In the genomic region with DNA sequence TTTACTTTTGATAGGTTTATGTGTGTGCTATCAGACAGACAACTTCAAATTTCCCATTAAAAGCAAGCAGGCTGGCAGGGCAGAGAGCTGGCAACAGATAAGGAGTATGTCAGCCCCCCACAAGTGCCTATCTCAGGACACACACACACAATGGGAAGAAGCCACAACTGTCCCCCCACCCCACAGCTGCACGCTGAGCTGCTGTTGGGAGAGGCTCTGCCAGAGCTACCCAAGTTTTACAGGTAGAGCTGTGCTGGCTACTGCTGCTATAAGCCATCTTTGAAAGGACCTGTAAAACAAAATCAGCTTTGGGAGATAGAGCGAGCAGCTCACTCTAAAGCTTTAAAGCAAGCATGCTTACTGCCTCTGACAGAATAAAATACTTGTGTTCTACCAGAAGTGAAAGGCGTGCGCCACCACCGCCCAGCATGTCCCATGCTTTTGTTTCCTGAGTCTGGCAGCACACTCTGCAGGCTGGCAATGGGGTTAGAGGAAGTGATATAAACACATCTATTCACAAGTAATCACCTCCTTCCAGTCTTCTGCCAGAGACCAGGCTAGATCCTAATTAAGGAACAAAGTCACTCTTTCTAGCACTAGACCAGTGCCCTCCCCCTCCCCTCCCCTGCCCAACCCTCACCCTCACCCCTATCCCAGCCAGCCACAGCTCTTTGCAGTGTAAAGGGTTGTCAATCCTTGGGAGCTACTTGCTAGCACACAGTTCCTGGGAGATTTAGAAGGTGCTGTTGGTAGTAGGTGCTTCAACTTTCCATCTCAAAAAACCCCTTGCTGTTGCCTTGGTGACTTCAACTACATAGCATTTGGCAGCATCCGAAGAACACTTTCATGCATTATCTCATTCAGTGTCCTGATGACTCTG, we compare ENCODE assay signal across 9 mouse cellular contexts. TPM values are rescaled to one million over a fixed set of nuclear protein-coding genes. Genes with fewer than 3 reads are reported as not detected.
DNase-seq lines count a peak whose midpoint lies in the region; ATAC-seq lines count a peak whose summit lies in the region.
"Had no signal": no experiment of that assay in that cellular context is flagged by ENCODE, and none has a peak within 500 bp of the region (broad histone marks: within the 10 kb centered on the region; RNA-seq: fewer than 3 reads in every experiment).

No protein-coding gene starts in this region.

- H3K9ac ChIP-seq in forebrain, embryonic 14.5 days (ENCODE audit: low read length) = no peak overlapping the region
- no peak overlapping the region for H3K9ac ChIP-seq in forebrain, embryonic 11.5 days (ENCODE audit: low read length)
- H3K9ac ChIP-seq in limb, embryonic 11.5 days (ENCODE audit: low read length) = no peak overlapping the region
- H3K9ac ChIP-seq: neural tube, embryonic 12.5 days had no signal

- 21% methylated on average over 6 of the region's 6 CpGs for WGBS in forebrain, embryonic 14.5 days
- WGBS in forebrain, embryonic 11.5 days = 49% methylated on average over 6 of the region's 6 CpGs
- 56% methylated on average over 6 of the region's 6 CpGs for WGBS in limb, embryonic 11.5 days

- H3K27ac ChIP-seq in forebrain, embryonic 14.5 days (ENCODE audit: low read depth, low read length) = peak overlapping the region; percentile 14; the same call in 1 of the 2 replicates
- H3K27ac ChIP-seq in forebrain, embryonic 11.5 days (ENCODE audit: low read depth, low read length) = no peak overlapping the region
- H3K27ac ChIP-seq in limb, embryonic 11.5 days (replicated peaks; ENCODE audit: low read depth, low read length) = 0 out of 2 replicates have a peak overlapping the region, but pooled peaks have one; percentile 36
- H3K27ac ChIP-seq: neural tube, embryonic 12.5 days had no signal

- no peaks in the 10 kb centered on the region for H3K9me3 ChIP-seq in forebrain, embryonic 14.5 days (replicated peaks; ENCODE audit: control insufficient read depth, low read length)
- no peaks in the 10 kb centered on the region for H3K9me3 ChIP-seq in forebrain, embryonic 11.5 days (ENCODE audit: control insufficient read depth, low read length)
- no peaks in the 10 kb centered on the region for H3K9me3 ChIP-seq in limb, embryonic 11.5 days (ENCODE audit: control insufficient read depth, low read length)
- H3K9me3 ChIP-seq: neural tube, embryonic 12.5 days had no signal

- no peaks in the 10 kb centered on the region for H3K36me3 ChIP-seq in forebrain, embryonic 14.5 days (ENCODE audit: control insufficient read depth, insufficient read depth, low read length)
- H3K36me3 ChIP-seq in forebrain, embryonic 11.5 days (ENCODE audit: control insufficient read depth, insufficient read depth, low read length) = no peaks in the 10 kb centered on the region
- H3K36me3 ChIP-seq in limb, embryonic 11.5 days (ENCODE audit: control insufficient read depth, insufficient read depth, low read length) = no peaks in the 10 kb centered on the region
- H3K36me3 ChIP-seq: neural tube, embryonic 12.5 days had no signal

- no peaks in the 10 kb centered on the region for H3K4me1 ChIP-seq in forebrain, embryonic 14.5 days (ENCODE audit: control insufficient read depth, insufficient read depth, low read length)
- H3K4me1 ChIP-seq in forebrain, embryonic 11.5 days (replicated peaks; ENCODE audit: control insufficient read depth, insufficient read depth, low read length) = no peaks in the 10 kb centered on the region
- peaks cover 36% of the 10 kb centered on the region for H3K4me1 ChIP-seq in limb, embryonic 11.5 days (ENCODE audit: control insufficient read depth, insufficient read depth, low read length)

- H3K4me3 ChIP-seq in forebrain, embryonic 14.5 days (ENCODE audit: low read depth, low read length) = no peak overlapping the region
- no peak overlapping the region for H3K4me3 ChIP-seq in forebrain, embryonic 11.5 days (ENCODE audit: low read depth, low read length)
- H3K4me3 ChIP-seq in limb, embryonic 11.5 days (ENCODE audit: low read depth, low read length) = no peak overlapping the region
- H3K4me3 ChIP-seq: neural tube, embryonic 12.5 days had no signal

- H3K4me2 ChIP-seq in forebrain, embryonic 14.5 days (ENCODE audit: low read length) = no peak overlapping the region
- H3K4me2 ChIP-seq in forebrain, embryonic 11.5 days (ENCODE audit: low read depth, low read length, severe bottlenecking) = no peak overlapping the region
- no peak overlapping the region for H3K4me2 ChIP-seq in limb, embryonic 11.5 days (ENCODE audit: low read depth, severe bottlenecking)
- H3K4me2 ChIP-seq: neural tube, embryonic 12.5 days had no signal

- peak; percentile 54; the same call in 1 of the 2 replicates for ATAC-seq in forebrain, embryonic 14.5 days
- no peak for ATAC-seq in forebrain, embryonic 11.5 days (replicated peaks; ENCODE audit: low FRiP score)
- ATAC-seq in limb, embryonic 11.5 days (ENCODE audit: insufficient number of reproducible peaks, low FRiP score, low TSS enrichment, low read depth) = no peak

- no peaks in the 10 kb centered on the region for H3K27me3 ChIP-seq in forebrain, embryonic 14.5 days (replicated peaks; ENCODE audit: control insufficient read depth, insufficient read depth, low read length)
- H3K27me3 ChIP-seq in forebrain, embryonic 11.5 days (ENCODE audit: control insufficient read depth, insufficient read depth, low read length) = no peaks in the 10 kb centered on the region
- H3K27me3 ChIP-seq in limb, embryonic 11.5 days (ENCODE audit: control insufficient read depth, insufficient read depth, low read length) = no peaks in the 10 kb centered on the region
- H3K27me3 ChIP-seq: neural tube, embryonic 12.5 days had no signal

- peak; percentile 48 for DNase-seq in forebrain, embryonic 14.5 days (ENCODE audit: low spot score)
- no peak for DNase-seq in forebrain, embryonic 11.5 days (ENCODE audit: low spot score)
- peak; percentile 65 to 72 for DNase-seq in B cell, adult 2 months
- DNase-seq in frontal cortex, postnatal 36 days (ENCODE audit: low spot score in 2 of 2) = peak; percentile 35 to 53
- DNase-seq in limb, embryonic 11.5 days (ENCODE audit: low spot score) = peak; percentile 44
- DNase-seq in naive thymus-derived CD4-positive, alpha-beta T cell, adult 2 months (ENCODE audit: low read depth) = peak; percentile 59
- no peak for DNase-seq in cerebellum, adult 11-12 months
- no peak for DNase-seq in embryo, embryonic 11 days

RNA-seq across cellular contexts. Expression of a gene that starts 43.5 kb away (rescaled TPM):
- polyA plus RNA-seq in forebrain, embryonic 14.5 days (2014; fragmentation: Nextera tagmentation; extraction: Ambion mirVana) = 5.0 and 6.1 TPM in 2 replicates
- 5.1 and 7.2 TPM in 2 replicates for polyA plus RNA-seq in forebrain, embryonic 11.5 days (2014; fragmentation: Nextera tagmentation; extraction: Ambion mirVana)
- polyA plus RNA-seq in limb, embryonic 11.5 days (2014; fragmentation: Nextera tagmentation; extraction: Ambion mirVana) = 5.3 and 6.0 TPM in 2 replicates

RNA-seq across cellular contexts. Expression of a gene that starts 51.5 kb away (rescaled TPM):
- polyA plus RNA-seq in forebrain, embryonic 14.5 days (2014; fragmentation: Nextera tagmentation; extraction: Ambion mirVana) = 29.7 and 37.9 TPM in 2 replicates
- 51.5 and 52.2 TPM in 2 replicates for polyA plus RNA-seq in forebrain, embryonic 11.5 days (2014; fragmentation: Nextera tagmentation; extraction: Ambion mirVana)
- polyA plus RNA-seq in limb, embryonic 11.5 days (2014; fragmentation: Nextera tagmentation; extraction: Ambion mirVana) = 53.9 and 56.4 TPM in 2 replicates

Comparison
In these comparisons a context has a peak if more than half of its experiments do, and no peak if none do; other contexts are left out.
1. DNase-seq: peak in forebrain, embryonic 14.5 days (single experiment), B cell, adult 2 months (2 of 2), frontal cortex, postnatal 36 days (2 of 2), limb, embryonic 11.5 days (single experiment) and naive thymus-derived CD4-positive, alpha-beta T cell, adult 2 months (single experiment); none in forebrain, embryonic 11.5 days (single experiment), cerebellum, adult 11-12 months (single experiment) and embryo, embryonic 11 days (single experiment).